Mouse (Mus musculus) left cerebral cortex, adult 9 months (tissue): ENCODE results near the gene Sbno2.

Experiments used
- DNase-seq, 2 experiments: peaks; one replicate each; pipeline ENCODE4 v3.0.0; 2022; ENCODE audit warnings: low spot score in 2 of 2

Sbno2 gene

DNA sequence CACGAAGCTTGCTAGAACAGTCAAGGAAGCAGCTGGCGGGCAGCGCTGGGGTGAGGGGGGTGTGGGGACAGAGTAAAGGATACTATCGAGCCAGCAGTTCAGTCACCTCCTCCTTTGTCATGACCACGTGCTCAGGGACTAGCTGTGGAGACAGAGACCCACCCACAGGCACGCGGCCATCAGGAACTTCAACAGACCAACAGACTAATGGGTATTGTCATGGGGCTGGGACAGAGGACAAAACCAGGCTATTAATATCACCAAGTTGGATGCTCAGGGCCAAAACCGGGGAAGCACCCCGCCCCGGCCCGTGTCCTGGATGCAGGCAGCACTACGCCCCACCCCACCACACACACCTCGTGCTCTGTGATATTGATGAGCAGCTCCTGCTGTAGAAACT lies 68.5 kb downstream of the Sbno2 start:
- no peak for DNase-seq

DNA sequence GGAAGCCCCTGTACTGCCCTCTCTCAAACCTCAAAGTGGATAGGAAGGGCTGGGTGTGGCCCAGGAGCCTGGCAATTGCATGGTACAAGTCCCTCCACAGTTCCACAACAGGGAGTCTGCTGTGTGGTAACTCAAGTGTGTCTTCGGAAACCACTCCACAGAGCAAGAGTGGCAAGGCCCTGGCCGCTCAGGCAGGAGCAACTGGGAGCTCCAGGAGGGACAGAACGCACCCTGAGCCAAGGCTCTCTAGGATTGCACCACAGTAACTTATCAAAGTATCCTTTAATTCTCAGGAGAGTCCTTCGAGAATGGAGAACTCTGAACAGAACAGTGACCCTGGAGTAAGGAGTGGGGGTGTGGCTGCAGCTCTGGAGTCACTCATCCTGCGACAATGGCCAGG lies 69.7 kb downstream of the Sbno2 start:
- no peak for DNase-seq

DNA sequence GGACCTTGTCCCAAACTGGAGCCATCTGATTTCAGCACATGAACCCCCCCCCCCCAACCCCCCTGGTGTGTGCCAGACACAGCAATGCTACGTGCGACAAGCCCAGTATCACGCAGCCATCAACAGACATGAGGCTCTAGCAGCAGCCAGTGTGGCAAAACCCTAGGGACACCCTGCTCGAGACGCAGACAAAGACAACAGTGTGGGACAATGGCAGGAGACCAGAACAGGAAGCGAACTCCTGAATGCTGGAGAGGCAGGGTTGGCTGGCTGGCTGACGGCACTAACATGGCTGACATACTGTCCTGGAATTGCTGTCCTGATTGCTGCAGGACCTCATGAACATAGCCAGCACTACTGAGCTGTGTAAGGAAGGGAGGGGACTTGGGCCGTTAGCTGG lies 70.2 kb downstream of the Sbno2 start:
- no peak for DNase-seq

DNA sequence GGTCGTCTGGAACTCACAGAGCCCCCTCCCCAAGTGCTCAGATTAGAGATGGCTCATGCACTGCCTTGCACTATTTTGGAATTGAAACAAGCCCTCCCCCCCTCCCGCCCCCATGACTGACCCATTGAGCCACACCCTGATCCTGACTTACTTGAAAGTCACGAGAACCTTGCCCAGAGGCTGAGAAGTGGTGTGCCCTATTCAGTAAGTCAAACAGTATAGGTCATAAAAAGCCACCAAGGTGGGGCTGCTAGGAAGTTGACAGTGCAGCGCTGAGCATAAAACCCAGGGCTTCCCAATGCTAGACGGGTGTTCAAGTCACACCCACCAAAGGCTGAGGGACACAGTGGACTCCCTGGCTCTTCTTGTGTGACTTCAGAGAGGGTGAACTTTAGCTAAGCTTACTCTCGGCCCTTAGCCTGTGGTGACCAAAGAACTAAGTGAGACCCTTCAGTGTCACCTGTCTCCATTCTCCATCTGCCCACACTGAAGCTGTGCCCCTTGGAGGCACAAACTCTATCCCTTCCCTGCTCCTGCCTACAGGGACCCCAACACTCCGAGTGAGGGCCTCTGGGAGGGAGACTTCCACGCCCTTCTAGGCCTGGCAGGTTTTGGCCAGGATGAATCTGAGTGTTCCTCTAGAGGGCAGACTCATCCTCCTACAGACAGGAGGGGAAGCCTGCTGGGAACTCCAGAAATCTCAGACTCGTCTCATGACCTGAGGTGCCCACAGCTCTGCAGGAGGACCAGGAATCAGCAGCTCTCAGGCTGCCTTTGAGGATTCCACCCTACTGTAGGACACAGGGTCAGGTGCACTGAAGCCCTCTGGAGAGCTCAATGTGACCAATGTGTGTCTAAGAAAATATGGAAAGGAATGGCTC lies 71.6 kb downstream of the Sbno2 start:
- no peak for DNase-seq

DNA sequence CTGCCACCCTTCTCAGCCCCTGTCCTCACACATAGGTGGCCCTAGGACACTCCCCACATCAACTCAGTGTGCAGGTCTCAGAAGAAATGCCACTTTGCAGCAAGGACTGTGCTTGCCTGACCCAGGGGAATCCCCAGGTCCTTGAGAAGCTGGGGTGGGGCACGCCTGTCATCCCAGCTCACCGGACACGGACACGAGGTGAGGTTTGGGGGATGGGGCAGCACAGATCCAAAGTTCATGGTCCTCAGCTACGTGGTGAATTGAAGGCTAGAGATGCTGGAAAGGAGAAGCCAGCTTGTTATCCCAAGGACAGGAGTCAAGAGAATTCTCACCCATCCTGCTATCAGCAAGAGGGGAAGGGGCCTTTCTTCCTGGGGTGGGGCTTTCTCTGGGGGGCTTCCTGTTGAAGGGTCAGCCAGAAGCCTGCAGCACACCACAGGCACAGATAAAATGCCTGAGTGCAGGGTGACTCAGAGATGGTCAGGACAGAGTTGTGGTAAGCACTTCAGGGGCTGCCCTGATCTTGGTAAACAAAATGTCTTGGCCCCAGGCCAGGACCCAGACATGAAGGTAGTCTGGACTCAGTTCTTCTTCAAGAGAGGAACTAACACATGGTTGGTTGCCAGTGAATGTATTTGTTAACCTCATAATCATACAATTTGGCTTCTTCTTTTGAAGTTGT lies 72.4 kb downstream of the Sbno2 start:
- no peak for DNase-seq

DNA sequence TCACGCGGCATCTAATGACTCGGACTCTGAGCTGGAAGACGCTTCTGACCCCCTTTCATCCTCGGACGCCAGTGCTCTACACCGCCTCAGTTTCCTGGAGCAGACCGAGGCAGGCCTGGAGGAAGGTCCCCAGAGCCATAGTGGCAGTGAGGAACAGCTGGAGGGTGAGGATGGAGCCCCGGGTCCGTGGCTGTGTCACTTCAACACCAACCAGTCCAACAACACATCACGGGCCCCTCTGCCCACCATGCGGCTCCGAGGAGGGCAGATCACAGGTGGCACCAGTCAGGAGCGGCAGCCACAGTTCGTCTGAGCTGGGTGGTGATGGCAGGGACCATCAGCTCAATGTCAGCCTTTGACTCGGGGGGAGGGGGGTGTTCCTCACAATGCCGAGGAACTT lies 74.6 kb downstream of the Sbno2 start:
- DNase-seq, result no peak

DNA sequence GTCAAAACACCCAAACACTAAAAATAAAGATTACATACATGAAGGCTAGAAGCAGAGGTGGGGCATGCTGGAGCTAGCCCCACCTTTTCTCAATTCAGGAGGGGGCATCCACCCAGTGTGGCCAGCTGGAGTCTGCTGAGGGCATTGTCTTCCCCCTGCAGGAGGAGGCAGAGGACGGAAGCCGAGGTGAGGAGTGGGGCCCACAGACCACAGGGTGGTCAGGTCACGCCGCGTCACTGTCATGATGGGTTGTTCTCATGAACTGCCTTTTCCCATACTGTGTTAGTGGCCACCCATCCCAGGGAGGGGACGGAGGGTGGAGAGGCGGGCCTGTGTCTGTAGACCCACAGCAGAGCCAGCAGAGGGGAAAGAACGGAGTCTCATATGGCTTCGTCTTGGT lies 75.2 kb downstream of the Sbno2 start:
- DNase-seq, result no peak

DNA sequence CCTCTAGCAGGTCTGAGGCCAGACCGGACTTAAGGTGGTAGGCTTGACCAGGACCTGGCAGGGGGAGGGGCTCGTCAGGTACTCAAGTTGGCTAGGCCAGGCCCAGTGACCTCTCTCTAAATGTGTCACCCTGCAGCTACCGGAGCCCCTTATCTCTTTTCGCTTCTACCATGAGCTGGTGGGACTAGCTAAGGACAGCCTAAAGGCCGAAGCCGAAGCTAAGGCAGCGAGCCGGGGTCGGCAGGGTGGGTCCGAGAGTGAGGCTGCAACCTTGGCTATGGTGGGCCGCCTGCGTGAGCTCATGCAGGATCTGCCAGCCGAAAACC lies 76.9 kb downstream of the Sbno2 start:
- DNase-seq, result no peak

DNA sequence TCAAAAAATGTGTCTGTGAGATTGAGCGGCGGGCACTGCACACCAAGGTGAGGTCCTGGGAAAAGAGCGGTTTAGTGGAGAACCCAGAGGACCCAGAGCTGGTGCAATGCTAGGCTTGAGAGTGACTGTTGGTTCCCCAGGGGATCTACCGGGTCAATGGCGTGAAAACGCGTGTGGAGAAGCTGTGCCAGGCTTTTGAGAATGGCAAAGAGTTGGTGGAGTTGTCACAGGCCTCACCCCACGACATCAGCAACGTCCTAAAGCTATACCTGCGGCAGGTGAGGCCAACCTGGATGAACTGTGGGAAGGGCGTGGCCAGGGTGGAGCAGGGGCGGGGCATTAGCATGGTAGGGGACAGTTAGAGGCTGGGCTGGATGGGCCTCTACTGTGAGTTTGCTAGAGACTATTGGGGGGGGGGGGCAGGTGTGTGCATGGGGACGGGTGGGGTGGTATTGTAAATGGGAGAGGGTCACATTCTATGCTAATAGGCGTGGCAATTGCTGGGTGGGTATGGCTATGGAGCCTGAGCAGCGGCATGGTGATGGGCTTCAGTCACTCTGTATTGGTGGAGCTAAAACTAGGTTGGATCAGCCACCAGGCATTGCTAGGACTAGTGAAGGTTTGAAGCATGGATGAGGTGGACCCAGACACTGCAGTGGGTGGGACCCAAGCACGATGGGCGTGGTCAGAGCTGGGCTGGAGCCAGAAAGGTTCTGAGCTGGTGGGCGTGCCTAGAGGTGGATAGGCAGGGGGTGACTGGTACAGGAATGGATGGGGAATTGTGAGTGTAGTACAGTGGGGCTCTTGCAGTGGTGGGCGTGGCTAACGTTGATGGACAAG lies 77.5 kb downstream of the Sbno2 start:
- DNase-seq, result no peak

DNA sequence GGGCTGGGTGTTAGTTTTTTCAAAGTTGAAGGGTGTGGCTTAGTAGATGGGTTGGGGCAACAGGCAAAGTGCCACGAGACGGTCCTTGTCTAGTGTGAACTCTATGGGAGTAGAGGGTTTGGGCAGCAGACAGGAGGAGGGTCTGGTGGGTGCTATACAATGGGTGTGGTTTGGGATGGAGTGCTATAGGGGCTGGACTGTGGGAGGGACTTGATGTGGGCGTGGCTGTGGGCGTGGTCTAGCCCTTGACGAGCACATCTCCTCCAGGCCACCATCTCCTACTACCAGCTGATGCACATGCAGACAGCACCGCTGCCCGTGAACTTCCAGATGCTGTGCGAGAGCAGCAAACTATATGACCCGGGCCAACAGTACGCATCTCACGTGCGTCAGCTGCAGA lies 79.5 kb downstream of the Sbno2 start:
- no peak for DNase-seq

DNA sequence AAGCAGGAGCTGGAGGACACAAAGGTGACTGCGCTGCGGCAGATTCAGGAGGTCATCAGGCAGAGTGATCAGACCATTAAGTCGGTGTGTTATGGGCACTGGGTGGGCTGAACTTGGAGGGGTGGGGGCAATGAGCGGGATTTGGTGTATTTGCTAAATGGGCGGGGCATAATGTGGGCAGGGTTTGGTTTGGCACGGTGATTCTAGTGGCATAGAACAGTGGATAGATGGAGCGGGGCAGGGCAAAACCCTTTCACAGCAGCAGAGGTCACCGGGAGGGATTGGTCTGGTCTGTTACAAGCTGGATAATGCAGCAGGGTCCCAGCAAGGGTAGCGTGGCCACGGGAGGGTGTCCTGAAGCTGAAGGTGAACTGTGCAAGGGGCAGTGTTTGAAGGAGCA lies 79.9 kb downstream of the Sbno2 start:
- no peak for DNase-seq

DNA sequence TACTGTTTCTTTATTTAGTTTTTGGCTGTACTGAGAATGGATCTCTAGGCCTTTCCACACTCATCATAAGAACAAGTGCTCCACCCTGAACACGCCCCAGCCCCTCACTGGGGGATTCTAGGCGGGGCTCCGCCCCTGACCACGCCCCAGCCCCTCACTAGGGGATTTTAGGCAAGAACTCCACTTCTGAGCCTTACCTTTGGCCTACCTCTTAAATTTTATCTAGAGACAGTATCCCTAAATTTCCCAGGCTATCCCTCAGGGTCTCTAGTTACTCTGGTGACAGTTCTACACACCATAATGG lies 80.4 kb downstream of the Sbno2 start:
- no peak for DNase-seq

DNA sequence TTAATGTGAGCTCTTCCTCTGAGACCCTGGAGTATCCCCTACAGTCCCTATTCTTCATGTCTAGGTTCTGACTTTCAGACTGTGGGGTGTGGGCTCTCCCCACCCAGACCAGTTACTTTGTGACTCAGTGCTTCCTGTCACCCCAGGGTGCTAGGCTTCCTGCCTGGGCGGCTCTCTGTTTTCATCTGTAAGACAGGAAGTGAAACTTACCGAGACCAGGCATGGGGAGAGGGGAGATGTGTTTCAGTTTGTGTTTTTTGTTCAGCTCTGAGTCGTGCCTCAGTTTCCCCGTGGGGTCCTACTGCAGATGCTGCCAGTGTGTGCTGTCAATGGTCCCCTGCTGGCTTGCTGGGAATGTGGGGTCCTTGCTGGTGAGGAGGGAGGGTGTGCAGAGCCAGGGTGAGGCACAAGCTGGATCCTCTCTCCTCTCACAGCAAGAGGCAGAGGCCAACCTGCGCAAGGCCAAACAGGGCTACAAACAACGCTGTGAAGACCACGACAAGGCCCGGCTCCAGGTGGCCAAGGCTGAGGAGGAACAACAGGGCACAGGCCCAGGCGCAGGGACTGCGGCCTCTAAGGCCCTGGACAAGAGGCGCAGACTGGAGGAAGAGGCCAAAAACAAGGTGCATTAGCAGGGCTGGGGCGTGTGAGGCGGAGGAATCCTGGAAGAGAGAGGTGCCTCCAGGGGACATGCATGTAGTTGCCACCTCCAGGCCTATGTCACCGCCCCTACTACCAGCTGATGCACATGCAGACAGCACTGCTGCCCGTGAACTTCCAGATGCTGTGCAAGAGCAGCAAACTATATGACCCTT lies 80.9 kb downstream of the Sbno2 start:
- no peak for DNase-seq

DNA sequence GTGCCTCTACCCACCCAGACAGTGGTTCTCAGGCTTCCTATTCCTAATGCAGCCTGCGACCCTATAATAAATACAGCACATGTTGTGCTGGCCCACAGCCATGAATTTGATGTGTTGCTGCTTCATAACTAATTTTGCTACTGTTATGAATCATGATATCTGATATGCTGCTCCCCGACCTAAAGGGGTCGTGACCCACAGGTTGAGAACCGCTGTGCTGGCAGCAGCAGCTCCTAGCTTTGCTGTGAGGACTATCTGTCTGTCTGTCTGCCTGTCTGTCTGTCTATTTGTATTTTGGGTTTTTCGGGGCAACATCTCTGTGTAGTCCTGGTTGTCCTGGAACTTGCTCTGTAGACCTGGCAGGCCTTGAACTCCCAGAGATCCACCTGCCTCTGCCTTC lies 81.6 kb downstream of the Sbno2 start:
- DNase-seq, result no peak

DNA sequence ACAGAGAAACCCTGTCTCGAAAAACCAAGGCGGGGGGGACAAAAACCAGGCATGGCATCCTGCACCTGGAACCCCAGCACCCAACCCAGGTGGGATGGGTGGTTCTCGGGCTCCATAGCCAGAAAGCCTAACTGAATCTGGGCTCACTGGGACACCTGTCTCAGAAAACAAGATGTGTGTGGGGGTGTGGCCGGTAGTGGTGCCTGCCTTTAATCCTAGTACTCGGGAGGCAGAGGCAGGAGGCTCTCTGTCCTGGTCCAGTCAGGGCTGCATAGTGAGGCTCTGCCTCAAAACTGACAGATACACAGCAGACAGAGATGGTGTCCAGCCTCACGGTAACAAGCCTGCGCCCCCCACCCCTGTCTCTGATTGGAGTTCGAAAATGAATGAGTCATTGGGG lies 82.6 kb downstream of the Sbno2 start:
- DNase-seq, result no peak

DNA sequence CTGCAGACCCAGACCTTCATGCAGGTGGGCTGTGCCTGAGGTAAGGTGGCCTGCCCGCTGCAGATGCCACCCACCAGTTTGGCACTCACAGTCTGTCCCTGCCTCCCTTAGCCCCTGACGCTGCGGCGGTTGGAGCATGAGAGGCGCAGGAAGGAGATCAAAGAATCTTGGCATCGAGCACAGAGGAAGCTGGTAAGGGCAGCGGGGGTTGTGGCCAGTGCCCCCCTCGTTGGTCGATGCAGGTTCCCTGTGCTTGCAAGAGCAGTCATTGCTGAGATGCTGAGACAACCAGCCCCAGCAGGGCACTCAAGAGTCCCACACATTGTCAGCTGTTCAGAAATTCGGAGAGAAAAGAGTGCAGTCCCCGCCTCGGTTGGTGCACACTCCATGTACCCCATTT lies 83.2 kb downstream of the Sbno2 start:
- DNase-seq, result no peak

DNA sequence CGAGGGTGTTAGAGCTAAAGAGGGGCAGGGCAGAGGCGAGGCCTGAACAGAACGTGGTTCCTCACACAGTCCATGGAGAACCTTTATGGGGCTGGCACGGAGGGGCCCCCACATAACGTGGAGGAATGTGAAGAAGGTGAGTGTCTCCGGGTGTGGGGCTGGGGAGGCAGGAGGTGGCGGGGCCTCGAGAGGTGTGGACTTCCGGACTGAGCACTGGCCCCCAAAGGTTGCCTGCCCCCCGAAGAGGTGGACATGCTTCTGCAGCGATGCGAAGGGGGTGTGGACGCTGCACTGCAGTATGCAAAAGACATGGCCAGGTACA lies 84.1 kb downstream of the Sbno2 start:
- no peak for DNase-seq

DNA sequence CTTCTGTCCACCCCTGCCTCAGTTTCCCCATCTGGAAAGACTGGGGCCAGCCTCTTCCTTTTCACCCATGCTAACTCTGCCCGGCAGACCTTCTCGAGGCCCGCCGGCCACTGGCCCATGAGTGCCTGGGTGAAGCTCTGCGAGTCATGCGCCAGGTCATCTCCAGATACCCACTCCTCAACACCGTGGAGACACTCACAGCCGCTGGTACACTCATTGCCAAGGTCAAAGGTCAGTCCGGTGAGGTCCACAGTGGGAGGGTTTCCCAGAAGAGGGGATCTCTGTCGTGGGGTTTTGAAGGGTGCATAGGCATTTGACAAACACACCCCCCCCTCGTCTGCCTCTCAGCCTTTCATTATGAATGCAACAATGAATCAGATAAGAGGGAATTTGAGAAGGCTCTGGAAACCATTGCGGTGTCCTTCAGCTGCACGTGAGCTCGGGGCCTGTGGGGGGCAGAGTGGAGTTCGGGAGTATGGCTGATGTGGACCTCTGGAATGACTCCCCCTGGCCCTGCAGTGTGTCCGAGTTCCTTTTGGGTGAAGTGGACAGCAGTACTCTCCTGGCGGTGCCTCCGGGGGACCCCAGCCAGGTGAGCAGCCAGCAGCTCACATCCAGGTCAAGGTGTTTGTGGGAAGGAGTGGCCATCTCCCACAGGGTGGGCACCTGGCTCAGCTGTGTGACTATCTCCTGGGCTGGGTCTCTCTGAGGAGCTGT lies 84.6 kb downstream of the Sbno2 start:
- no peak for DNase-seq

DNA sequence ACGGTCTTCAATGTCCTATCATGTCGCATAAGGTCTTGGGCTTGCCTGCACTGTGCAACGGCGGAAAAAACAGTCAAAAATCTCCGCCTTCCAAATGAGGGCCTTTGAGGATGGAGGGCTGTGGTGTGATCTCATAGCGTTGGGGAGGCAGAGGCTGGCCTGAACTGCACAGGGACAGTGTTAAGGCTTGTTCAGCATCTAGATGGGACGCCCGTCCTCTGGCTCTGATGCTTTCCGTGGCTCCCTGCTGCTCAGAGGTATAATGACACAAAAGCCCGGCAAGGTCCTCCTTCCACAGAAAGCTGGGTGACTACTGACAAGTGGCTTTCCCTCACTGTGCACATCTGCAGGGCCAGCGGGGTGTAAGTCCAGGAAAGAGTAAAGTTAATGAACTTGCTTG lies 85.2 kb downstream of the Sbno2 start:
- no peak for DNase-seq

DNA sequence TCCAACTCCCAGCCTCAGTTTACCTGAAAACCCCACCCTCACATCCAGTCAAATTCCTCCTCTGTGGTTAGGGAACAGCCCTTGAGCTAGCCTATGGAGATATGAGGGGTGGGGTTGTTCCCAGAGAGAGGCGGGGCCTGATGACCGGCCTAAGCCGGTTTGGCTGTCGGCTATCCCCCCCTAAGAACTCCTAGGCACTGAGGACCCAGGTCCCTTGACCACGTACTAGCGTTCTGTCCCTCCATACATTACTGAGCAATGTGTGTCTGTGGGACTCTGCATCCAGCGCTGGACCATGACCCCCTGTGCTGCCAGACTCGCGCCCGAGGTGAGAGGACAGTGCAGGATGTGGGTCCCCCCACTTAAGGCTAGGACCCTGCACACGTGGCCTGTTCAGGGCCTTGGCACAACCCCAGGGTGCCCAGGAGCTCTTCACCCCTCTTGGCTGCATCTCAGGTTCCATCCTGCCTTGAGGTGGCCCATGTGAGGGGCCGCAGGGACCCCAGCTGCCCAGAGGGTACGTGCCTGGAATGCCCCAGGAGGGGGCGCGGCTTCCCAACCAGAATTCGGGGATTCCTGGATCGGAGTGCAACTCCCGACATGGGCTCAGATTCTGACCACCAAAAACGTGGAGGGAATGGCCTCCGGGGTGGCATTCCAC lies 85.8 kb downstream of the Sbno2 start:
- DNase-seq, result no peak

DNA sequence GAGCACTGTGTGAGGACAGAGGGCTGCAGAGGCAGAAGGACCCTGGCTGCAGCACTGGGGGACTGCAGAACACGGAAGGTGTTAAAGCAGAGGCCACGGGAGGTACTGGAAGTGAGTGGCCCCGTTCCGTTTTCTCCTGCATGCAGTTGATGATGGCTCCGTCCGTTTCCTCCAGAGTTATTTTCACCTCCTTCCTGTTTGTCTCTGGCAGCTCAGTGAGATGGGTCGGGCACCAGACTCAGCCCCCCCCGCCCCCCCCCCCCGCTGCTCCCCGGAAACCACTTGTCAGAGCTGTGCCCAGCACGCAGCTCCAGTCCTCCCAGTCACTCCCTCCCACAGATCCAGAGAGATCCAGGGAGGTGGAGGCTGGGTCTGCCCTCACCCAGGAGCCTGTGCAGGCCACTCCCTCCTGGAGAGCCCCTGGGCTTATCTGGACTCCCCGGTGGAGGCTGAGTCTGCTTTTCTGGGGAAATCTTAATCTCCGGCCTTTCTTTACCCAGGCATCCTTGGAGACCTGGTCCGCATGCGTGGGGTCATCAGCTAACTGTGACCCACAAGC lies 86.6 kb downstream of the Sbno2 start:
- peak in 1 of 2 experiments; percentile 35 for DNase-seq
